Mouse (Mus musculus): ENCODE measurements around the gene B4galt7. TPM values are rescaled to one million over a fixed set of nuclear protein-coding genes. Genes with fewer than 3 reads are reported as not detected.
A peak's percentile ranks its signal among the peaks of the same experiment; 100 is the strongest.
"Not testable (repeated sequence)": the region's sequence is repeated elsewhere in the genome, so short reads cannot be mapped to it uniquely, and the experiment has no call there.

The B4galt7 gene
- total RNA-seq, 2 experiments from 2014 or later = 26.2 to 26.4 TPM

- intact Hi-C loops (cut with DNase I) = no loop called here
- DNase-seq (ENCODE audit: low spot score in 2 of 2) = no peak
Measured at GRCm38 (mm10) chr13:55593254-55593747, 6.4 kb upstream of the B4galt7 start.

- DNase-seq (ENCODE audit: low spot score in 2 of 2) = peak; percentile 74 to 78
- intact Hi-C loops (cut with DNase I) = no loop called here
Measured at GRCm38 (mm10) chr13:55595375-55595774, 4.3 kb upstream of the B4galt7 start.

GRCm38 (mm10) chr13:55596802-55597201, 2.9 kb upstream of the B4galt7 start:
- intact Hi-C loops (cut with DNase I) = no loop called here
- peak; percentile 24 to 35 for DNase-seq (ENCODE audit: low spot score in 2 of 2)

- no peak for DNase-seq (ENCODE audit: low spot score in 2 of 2)
- intact Hi-C loops (cut with DNase I) = loop anchor here (2.0 to 5.0 kb wide), 2 partner anchors 34 to 127 kb away; partner anchors contain the start of genes Ddx46 and Pcbd2
Measured at GRCm38 (mm10) chr13:55600657-55601056, 961 bp downstream of the B4galt7 start.

GRCm38 (mm10) chr13:55601611-55602010, 1.9 kb downstream of the B4galt7 start:
- intact Hi-C loops (cut with DNase I) = loop anchor here (2.0 to 5.0 kb wide), 2 partner anchors 33 to 126 kb away; partner anchors contain the start of genes Ddx46 and Pcbd2
- DNase-seq (ENCODE audit: low spot score in 2 of 2) = peak; percentile 68 to 74

- intact Hi-C loops (cut with DNase I) = loop anchor here (5.0 kb wide), 1 partner anchor 123 kb away; the partner anchor contains the start of gene Pcbd2
- DNase-seq (ENCODE audit: low spot score in 2 of 2) = no peak
Measured at GRCm38 (mm10) chr13:55604606-55605005, 4.9 kb downstream of the B4galt7 start.

GRCm38 (mm10) chr13:55606899-55607623, 7.4 kb downstream of the B4galt7 start:
- DNase-seq (ENCODE audit: low spot score in 2 of 2) = peak in 1 of 2 experiments; percentile 25

GRCm38 (mm10) chr13:55607624-55608006, 7.9 kb downstream of the B4galt7 start:
- DNase-seq (ENCODE audit: low spot score in 2 of 2) = no peak
- intact Hi-C loops (cut with DNase I) = no loop called here

More at GRCm38 (mm10) chr13:55606899-55607623, 7.4 kb downstream of the B4galt7 start:
- intact Hi-C loops (cut with DNase I) = no loop called here

- no peak for DNase-seq (ENCODE audit: low spot score in 2 of 2)
- intact Hi-C loops (cut with DNase I) = no loop called here
Measured at GRCm38 (mm10) chr13:55611996-55612395, 12.3 kb downstream of the B4galt7 start.

- no peak for DNase-seq (ENCODE audit: low spot score in 2 of 2)
- intact Hi-C loops (cut with DNase I) = no loop called here
Measured at GRCm38 (mm10) chr13:55613471-55613870, 13.8 kb downstream of the B4galt7 start.

- DNase-seq (ENCODE audit: low spot score in 2 of 2) = no peak
- intact Hi-C loops (cut with DNase I) = no loop called here
Measured at GRCm38 (mm10) chr13:55619328-55619727, 19.6 kb downstream of the B4galt7 start.

GRCm38 (mm10) chr13:55620275-55620674, 20.6 kb downstream of the B4galt7 start:
- no peak for DNase-seq (ENCODE audit: low spot score in 2 of 2)
- intact Hi-C loops (cut with DNase I) = no loop called here

- DNase-seq (ENCODE audit: low spot score in 2 of 2); intact Hi-C loops (cut with DNase I): not testable (repeated sequence)
Measured at GRCm38 (mm10) chr13:55622156-55622648, 22.5 kb downstream of the B4galt7 start.

- DNase-seq (ENCODE audit: low spot score in 2 of 2) = peak; percentile 90 to 92
- intact Hi-C loops (cut with DNase I) = no loop called here
Measured at GRCm38 (mm10) chr13:55622649-55623541, 23.2 kb downstream of the B4galt7 start, which contains the start of gene Caml. TSS of gene Caml (plus strand) at chr13:55623005.

- DNase-seq (ENCODE audit: low spot score in 2 of 2) = peak; percentile 86 to 90
- intact Hi-C loops (cut with DNase I) = loop anchor here (2.0 kb wide), 1 partner anchor 34 kb away; no protein-coding TSS in a partner anchor
Measured at GRCm38 (mm10) chr13:55634639-55635127, 35.0 kb downstream of the B4galt7 start, which contains the start of gene Ddx46. TSS of gene Ddx46 (plus strand) at chr13:55635027.

GRCm38 (mm10) chr13:55635146-55635571, 35.5 kb downstream of the B4galt7 start:
- DNase-seq (ENCODE audit: low spot score in 2 of 2) = no peak
- intact Hi-C loops (cut with DNase I) = loop anchor here (2.0 kb wide), 1 partner anchor 34 kb away; no protein-coding TSS in a partner anchor

GRCm38 (mm10) chr13:55636185-55636983, 36.7 kb downstream of the B4galt7 start:
- intact Hi-C loops (cut with DNase I) = no loop called here
- no peak for DNase-seq (ENCODE audit: low spot score in 2 of 2)

- intact Hi-C loops (cut with DNase I) = not testable (repeated sequence)
- DNase-seq (ENCODE audit: low spot score in 2 of 2) = peak; percentile 61 to 65
Measured at GRCm38 (mm10) chr13:55640480-55640879, 40.8 kb downstream of the B4galt7 start.

- intact Hi-C loops (cut with DNase I) = no loop called here
- no peak for DNase-seq (ENCODE audit: low spot score in 2 of 2)
Measured at GRCm38 (mm10) chr13:55644525-55644924, 44.8 kb downstream of the B4galt7 start.

All from left cerebral cortex, postnatal 36 days (tissue).